Mouse (Mus musculus): ENCODE measurements at regions not wholly inside any gene's neighbourhood (a gene's known extent, or its start where the extent isn't known, plus 50 kb on each side); places are given as distances from the start of the nearest gene placed in this dataset.

DNA sequence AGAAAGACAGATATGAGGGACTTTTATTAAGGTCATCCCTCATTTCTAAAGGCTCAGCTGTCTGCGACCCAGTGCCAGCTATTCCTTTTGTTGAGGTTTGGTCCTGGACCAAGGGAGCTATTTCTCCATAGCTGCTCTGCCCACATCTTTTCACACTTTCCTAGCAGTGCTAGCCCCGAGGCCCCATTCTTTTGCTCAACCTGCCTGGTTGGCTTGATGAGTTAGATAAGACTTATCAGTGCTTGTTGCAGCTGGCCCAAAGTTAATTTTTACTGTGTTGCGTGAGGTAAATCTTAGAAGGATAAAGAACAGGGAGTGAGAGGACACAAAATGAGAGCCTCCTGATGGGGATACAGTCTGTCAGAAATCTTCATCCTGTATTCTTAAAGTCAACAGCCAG lies 138.5 kb upstream of the Mylip start:
- TF ChIP-seq POLR2A (IDR thresholded peaks at IDR 0.05; ENCODE audit: low read depth, low read length), result no peak
- TF ChIP-seq CTCF (IDR thresholded peaks at IDR 0.05; ENCODE audit: extremely low read depth, insufficient read length, insufficient replicate concordance, low read depth, low read length), result no peak

Measured in small intestine, adult 2 months (tissue).